ENCODE assay signal across 8 mouse cellular contexts in genomic region chr17:84026110-84026509, GRCm38 (mm10).
DNase-seq lines count a peak whose midpoint lies in the region; ATAC-seq and TF ChIP-seq lines count a peak whose summit lies in the region.

No protein-coding gene starts in this region.

- CTCF ChIA-PET in Patski (lab: Charles Lee) = interaction anchor here (1.1 to 5.0 kb wide), 5 partner anchors 14 to 123 kb away, joined by 3 to 16 read pairs (median 3); no protein-coding TSS in a partner anchor

- H3K4me3 ChIP-seq in liver, embryonic 12.5 days = no peak overlapping the region

- no peaks in the 10 kb centered on the region for H3K9me3 ChIP-seq in liver, embryonic 12.5 days (replicated peaks)

- H3K4me1 ChIP-seq in liver, embryonic 12.5 days = peaks cover 23% of the 10 kb centered on the region

- in situ Hi-C loops in Patski (cut with MboI; ENCODE audit: low pct_unique_long_range_greater_than_20kb) = loop anchor here (5.0 kb wide), 4 partner anchors 54 to 171 kb away; no protein-coding TSS in a partner anchor

- H3K9ac ChIP-seq in liver, embryonic 12.5 days = no peak overlapping the region

- no peak overlapping the region for H3K27ac ChIP-seq in liver, embryonic 12.5 days

- no peaks in the 10 kb centered on the region for H3K36me3 ChIP-seq in liver, embryonic 12.5 days

- TF ChIP-seq CTCF in Patski (IDR thresholded peaks at IDR 0.05) = no peak

- peaks cover 13% of the 10 kb centered on the region for H3K27me3 ChIP-seq in liver, embryonic 12.5 days (replicated peaks)
- H3K27me3 ChIP-seq in Patski = no peaks in the 10 kb centered on the region

- DNase-seq in liver (peak; percentile 55), Patski (ENCODE audit: low read depth, low spot score) (peak; percentile 46)
- peak; percentile 36 for DNase-seq in embryo, embryonic 9.5 days (ENCODE audit: extremely low spot score)
- DNase-seq in lung, postnatal 10 days = peak; percentile 77
- DNase-seq in urinary bladder, postnatal 10 days (ENCODE audit: low spot score) = peak; percentile 35
- no peak for DNase-seq in gastrocnemius, postnatal 4 days (ENCODE audit: low spot score in 2 of 2)

- 29% methylated on average over 9 of the region's 9 CpGs for WGBS in liver, embryonic 12.5 days (ENCODE audit: insufficient replicate concordance)

- POLR2A ChIA-PET in Patski (lab: Charles Lee) = interaction anchor here (0.8 kb wide), 1 partner anchor 90 kb away, joined by 5 read pairs; no protein-coding TSS in a partner anchor

- no peak for ATAC-seq in liver, embryonic 12.5 days
- ATAC-seq in Patski = peak; percentile 66
- peak; percentile 33 to 47; a peak in 3 of 4 replicates for ATAC-seq in hematopoietic stem cell, adult 5-6 weeks (replicated peaks in 1 of 2; ENCODE audit: insufficient read depth in 1 of 2, low FRiP score in 2 of 2, low TSS enrichment in 1 of 2, low read depth in 1 of 2, poor library complexity in 2 of 2, severe bottlenecking in 2 of 2)

- no peak overlapping the region for H3K4me2 ChIP-seq in liver, embryonic 12.5 days

Comparison
In these comparisons a context has a peak if more than half of its experiments do, and no peak if none do; other contexts are left out.
1. DNase-seq: peak in liver (single experiment), Patski (single experiment), embryo, embryonic 9.5 days (single experiment), lung, postnatal 10 days (single experiment) and urinary bladder, postnatal 10 days (single experiment); none in gastrocnemius, postnatal 4 days (0 of 2).